Mouse (Mus musculus): Measurements from ENCODE around the gene Syn2. TPM values are rescaled to one million over a fixed set of nuclear protein-coding genes. Genes with fewer than 3 reads are reported as not detected.

Gene Syn2
- polyA plus RNA-seq, 1 experiment from 2014 or later = 2.7 TPM

DNA sequence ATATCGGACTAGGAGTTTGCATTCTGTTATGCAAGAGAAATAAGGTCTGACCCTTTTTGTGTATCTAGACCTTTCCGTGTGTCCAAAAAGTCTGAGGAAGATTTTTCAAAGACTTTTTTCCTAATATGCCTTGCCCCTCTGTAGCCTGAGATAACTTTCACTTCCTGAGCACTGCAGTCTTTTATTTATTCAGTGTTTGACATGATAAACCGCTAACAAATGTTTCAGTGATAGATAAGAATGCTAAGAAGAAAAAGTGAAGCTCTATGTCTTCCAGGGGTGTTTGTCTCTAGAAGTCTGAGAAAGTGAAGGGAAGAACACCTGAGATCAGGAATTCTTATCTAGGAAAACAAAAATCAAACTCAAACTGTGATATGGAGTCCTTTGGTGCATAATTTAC is 66.1 kb downstream of the Syn2 start:
- 57% methylated on average over 3 of the region's 3 CpGs for WGBS
- Histone ChIP-seq H3K4me1 (replicated peaks; ENCODE audit: control insufficient read depth, insufficient read depth, low read length) (no peaks in the 10 kb centered on the region), H3K4me2 (ENCODE audit: low read length) (no peak overlapping the region), H3K27ac (ENCODE audit: low read depth) (no peak overlapping the region), H3K4me3 (ENCODE audit: low read depth, low read length) (no peak overlapping the region), H3K27me3 (replicated peaks; ENCODE audit: control insufficient read depth, insufficient read depth, low read length) (no peaks in the 10 kb centered on the region), H3K36me3 (ENCODE audit: control insufficient read depth, insufficient read depth, low read length) (no peaks in the 10 kb centered on the region), H3K9me3 (ENCODE audit: control insufficient read depth, low read length) (no peaks in the 10 kb centered on the region), H3K9ac (ENCODE audit: low read length) (no peak overlapping the region)
- ATAC-seq (replicated peaks; ENCODE audit: low FRiP score, low TSS enrichment, low read depth) (no peak), DNase-seq (ENCODE audit: low spot score) (no peak)

DNA sequence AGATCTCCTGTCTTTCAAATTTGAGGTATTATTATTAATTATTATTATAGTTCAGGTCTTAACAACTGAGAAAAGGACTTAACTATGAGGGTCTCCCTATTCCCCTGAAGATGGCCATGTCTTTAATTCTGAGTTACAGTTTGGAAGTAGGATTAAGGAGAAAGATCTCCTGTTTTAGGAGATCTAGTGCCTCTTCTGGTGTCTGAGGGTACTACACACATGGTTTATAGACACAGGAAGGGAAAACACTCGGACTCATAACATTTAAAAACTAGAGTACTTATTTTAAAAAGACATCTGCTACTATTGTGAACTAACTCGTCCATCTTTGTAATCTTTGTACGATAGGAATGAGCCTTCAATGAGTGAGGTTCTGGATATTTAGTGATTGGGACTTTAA is 68.3 kb downstream of the Syn2 start:
- no peaks in the 10 kb centered on the region for H3K9me3 ChIP-seq (ENCODE audit: control insufficient read depth, low read length)
- DNase-seq (ENCODE audit: low spot score) (no peak), ATAC-seq (replicated peaks; ENCODE audit: low FRiP score, low TSS enrichment, low read depth) (no peak)
- no peaks in the 10 kb centered on the region for H3K4me1 ChIP-seq (replicated peaks; ENCODE audit: control insufficient read depth, insufficient read depth, low read length)
- H3K27ac ChIP-seq (ENCODE audit: low read depth) = no peak overlapping the region
- H3K27me3 ChIP-seq (replicated peaks; ENCODE audit: control insufficient read depth, insufficient read depth, low read length) = no peaks in the 10 kb centered on the region
- 69% methylated on average over 3 of the region's 3 CpGs for WGBS
- H3K4me3 ChIP-seq (ENCODE audit: low read depth, low read length) = no peak overlapping the region
- no peak overlapping the region for H3K4me2 ChIP-seq (ENCODE audit: low read length)
- no peaks in the 10 kb centered on the region for H3K36me3 ChIP-seq (ENCODE audit: control insufficient read depth, insufficient read depth, low read length)
- no peak overlapping the region for H3K9ac ChIP-seq (ENCODE audit: low read length)

DNA sequence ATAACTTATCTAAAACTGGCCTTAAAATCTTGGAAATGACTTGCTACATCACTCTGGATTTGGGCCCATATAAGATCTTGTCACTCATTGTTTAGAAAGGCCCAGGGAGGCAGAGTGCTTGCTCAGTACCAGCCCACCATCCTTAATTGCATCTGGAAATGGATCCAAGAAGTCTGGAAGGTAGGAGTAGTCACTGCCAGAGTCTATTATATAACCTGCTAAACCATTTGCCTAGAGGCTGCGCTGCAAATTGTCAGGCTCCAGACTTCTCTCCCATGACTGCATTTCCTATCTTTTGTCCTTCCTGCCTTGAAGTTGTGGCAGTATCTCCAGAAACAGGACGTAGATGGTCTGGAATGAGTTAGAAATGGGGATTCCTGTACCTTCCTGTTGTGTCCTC is 75.5 kb downstream of the Syn2 start:
- no peak overlapping the region for H3K9ac ChIP-seq (ENCODE audit: low read length)
- 0 out of 2 replicates have a peak, but pooled peaks cover 5% of the 10 kb centered on the region for H3K4me1 ChIP-seq (replicated peaks; ENCODE audit: control insufficient read depth, insufficient read depth, low read length)
- DNase-seq (ENCODE audit: low spot score) = no peak
- H3K36me3 ChIP-seq (ENCODE audit: control insufficient read depth, insufficient read depth, low read length) = no peaks in the 10 kb centered on the region
- H3K27ac ChIP-seq (ENCODE audit: low read depth) = no peak overlapping the region
- no peaks in the 10 kb centered on the region for H3K27me3 ChIP-seq (replicated peaks; ENCODE audit: control insufficient read depth, insufficient read depth, low read length)
- H3K9me3 ChIP-seq (ENCODE audit: control insufficient read depth, low read length) = no peaks in the 10 kb centered on the region
- WGBS = 58% methylated on average over 2 of the region's 2 CpGs
- no peak overlapping the region for H3K4me2 ChIP-seq (ENCODE audit: low read length)
- ATAC-seq (replicated peaks; ENCODE audit: low FRiP score, low TSS enrichment, low read depth) = no peak
- H3K4me3 ChIP-seq (ENCODE audit: low read depth, low read length) = no peak overlapping the region

DNA sequence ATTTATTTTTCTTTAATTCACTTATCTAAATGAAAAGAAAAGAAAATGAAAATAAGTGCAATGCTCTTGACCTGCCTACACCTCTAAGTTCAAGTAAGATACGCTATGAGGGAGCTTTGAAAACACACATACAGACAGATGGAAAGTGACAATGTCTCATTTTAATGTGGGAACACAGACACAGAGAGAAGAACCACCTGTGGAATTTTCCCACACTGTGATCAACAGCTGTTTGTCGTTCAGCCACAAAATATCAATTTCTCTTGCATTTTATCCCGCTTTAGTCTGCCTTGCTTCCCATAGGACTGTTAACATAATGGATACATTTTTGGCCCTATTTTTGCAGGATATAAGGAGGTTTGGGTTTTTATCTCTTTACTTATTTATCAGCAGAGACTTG is 76.1 kb downstream of the Syn2 start:
- no peaks in the 10 kb centered on the region for H3K9me3 ChIP-seq (ENCODE audit: control insufficient read depth, low read length)
- H3K27ac ChIP-seq (ENCODE audit: low read depth) = no peak overlapping the region
- no peaks in the 10 kb centered on the region for H3K36me3 ChIP-seq (ENCODE audit: control insufficient read depth, insufficient read depth, low read length)
- ATAC-seq (replicated peaks; ENCODE audit: low FRiP score, low TSS enrichment, low read depth) (no peak), DNase-seq (ENCODE audit: low spot score) (no peak)
- 0 out of 2 replicates have a peak, but pooled peaks cover 5% of the 10 kb centered on the region for H3K4me1 ChIP-seq (replicated peaks; ENCODE audit: control insufficient read depth, insufficient read depth, low read length)
- no peak overlapping the region for H3K9ac ChIP-seq (ENCODE audit: low read length)
- 56% methylated on average over 3 of the region's 3 CpGs for WGBS
- no peak overlapping the region for H3K4me2 ChIP-seq (ENCODE audit: low read length)
- H3K4me3 ChIP-seq (ENCODE audit: low read depth, low read length) = no peak overlapping the region
- no peaks in the 10 kb centered on the region for H3K27me3 ChIP-seq (replicated peaks; ENCODE audit: control insufficient read depth, insufficient read depth, low read length)

DNA sequence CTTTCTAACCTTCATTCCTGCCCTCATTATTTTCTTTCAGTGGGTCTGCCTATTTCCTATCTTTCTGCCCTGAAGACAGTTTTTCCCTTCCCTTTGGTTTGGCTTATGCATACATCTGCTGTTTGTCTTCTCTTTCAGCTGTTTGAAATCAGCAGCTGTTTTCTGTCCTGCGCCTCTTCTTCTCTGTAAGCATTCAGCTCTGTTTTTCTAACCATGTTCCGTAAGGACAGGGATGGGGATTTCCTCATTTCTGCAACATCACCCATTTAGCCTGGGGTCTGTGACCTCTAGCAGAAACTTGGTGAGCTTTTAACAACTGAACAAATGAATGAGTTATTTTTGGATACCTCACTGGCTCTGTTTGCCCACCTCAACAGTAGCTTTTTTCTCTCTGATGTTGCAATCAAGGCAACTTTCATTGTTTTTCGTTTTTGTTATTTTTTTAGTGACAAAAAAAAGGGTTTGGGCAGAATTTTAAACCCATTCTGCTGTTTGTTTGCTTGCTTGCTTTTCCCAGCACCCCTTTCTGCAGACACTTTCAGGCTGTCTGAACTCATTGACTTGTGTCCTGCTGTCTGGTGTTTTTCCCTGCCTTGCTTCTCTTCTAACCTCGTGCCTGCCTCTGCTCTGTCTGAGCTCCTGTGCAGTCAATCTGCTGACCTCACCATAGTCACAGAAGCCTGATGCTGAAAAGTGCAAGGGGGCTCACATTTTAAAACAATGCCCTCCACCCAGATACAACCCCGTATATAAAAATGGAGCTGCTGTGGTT is 77.6 kb downstream of the Syn2 start:
- H3K4me3 ChIP-seq (ENCODE audit: low read depth, low read length) = no peak overlapping the region
- H3K27ac ChIP-seq (ENCODE audit: low read depth) = peak overlapping the region; percentile 39; the same call in 1 of the 2 replicates
- DNase-seq (ENCODE audit: low spot score) (no peak), ATAC-seq (replicated peaks; ENCODE audit: low FRiP score, low TSS enrichment, low read depth) (no peak)
- no peak overlapping the region for H3K4me2 ChIP-seq (ENCODE audit: low read length)
- no peaks in the 10 kb centered on the region for H3K27me3 ChIP-seq (replicated peaks; ENCODE audit: control insufficient read depth, insufficient read depth, low read length)
- H3K9ac ChIP-seq (ENCODE audit: low read length) = no peak overlapping the region
- H3K9me3 ChIP-seq (ENCODE audit: control insufficient read depth, low read length) = no peaks in the 10 kb centered on the region
- 34% methylated on average over 5 of the region's 5 CpGs for WGBS
- H3K36me3 ChIP-seq (ENCODE audit: control insufficient read depth, insufficient read depth, low read length) = no peaks in the 10 kb centered on the region
- H3K4me1 ChIP-seq (replicated peaks; ENCODE audit: control insufficient read depth, insufficient read depth, low read length) = 0 out of 2 replicates have a peak, but pooled peaks cover 5% of the 10 kb centered on the region

DNA sequence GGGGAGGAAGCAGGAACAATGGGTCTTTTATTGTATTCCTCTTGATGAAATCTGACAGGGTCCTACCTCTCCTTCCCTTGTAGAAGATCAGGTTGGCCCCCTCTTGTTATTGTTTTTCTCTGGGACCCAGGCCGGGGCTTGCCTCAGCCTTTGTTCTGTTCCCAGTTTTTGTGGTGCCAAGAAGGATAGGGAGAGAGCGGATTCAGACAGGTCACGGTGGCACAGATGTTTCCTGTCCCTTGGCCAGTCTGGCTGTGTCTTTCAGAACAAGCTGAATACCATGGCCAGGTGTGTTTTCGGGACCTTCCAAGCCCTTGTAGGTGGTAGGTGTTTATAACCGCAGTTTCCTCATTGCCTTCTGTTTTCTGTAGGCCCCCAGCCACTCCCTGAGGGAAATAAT is 78.4 kb downstream of the Syn2 start:
- Histone ChIP-seq H3K9me3 (ENCODE audit: control insufficient read depth, low read length) (no peaks in the 10 kb centered on the region), H3K4me2 (ENCODE audit: low read length) (no peak overlapping the region), H3K27ac (ENCODE audit: low read depth) (peak overlapping the region; percentile 4; the same call in 1 of the 2 replicates), H3K27me3 (replicated peaks; ENCODE audit: control insufficient read depth, insufficient read depth, low read length) (no peaks in the 10 kb centered on the region), H3K36me3 (ENCODE audit: control insufficient read depth, insufficient read depth, low read length) (no peaks in the 10 kb centered on the region), H3K4me1 (replicated peaks; ENCODE audit: control insufficient read depth, insufficient read depth, low read length) (0 out of 2 replicates have a peak, but pooled peaks cover 5% of the 10 kb centered on the region), H3K9ac (ENCODE audit: low read length) (no peak overlapping the region), H3K4me3 (ENCODE audit: low read depth, low read length) (no peak overlapping the region)
- WGBS = 50% methylated on average over 5 of the region's 5 CpGs
- no peak for DNase-seq (ENCODE audit: low spot score)
- no peak for ATAC-seq (replicated peaks; ENCODE audit: low FRiP score, low TSS enrichment, low read depth)

DNA sequence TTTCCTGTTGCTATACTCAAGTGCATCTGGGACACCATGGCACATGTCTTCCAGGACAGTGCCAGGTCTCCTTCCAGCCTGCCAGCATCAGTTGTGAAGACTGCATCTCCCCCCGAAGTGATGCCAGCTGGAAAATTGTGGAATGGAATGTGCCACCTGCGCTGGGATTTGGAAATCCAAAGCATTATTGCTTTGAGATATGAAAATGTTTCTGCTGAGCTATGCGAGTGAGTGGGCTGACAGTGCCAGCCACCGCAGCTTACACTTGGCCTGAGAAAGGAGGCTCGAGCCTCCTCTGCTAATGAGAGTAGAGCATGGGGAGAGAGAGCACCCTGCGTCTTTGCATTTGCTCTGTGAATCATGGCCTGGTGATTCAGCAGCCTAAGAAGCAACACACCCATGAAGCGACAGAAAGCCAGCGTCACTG is 86.5 kb downstream of the Syn2 start:
- Histone ChIP-seq H3K27ac (ENCODE audit: low read depth) (no peak overlapping the region), H3K27me3 (replicated peaks; ENCODE audit: control insufficient read depth, insufficient read depth, low read length) (no peaks in the 10 kb centered on the region), H3K4me1 (replicated peaks; ENCODE audit: control insufficient read depth, insufficient read depth, low read length) (no peaks in the 10 kb centered on the region), H3K4me3 (ENCODE audit: low read depth, low read length) (no peak overlapping the region), H3K9ac (ENCODE audit: low read length) (no peak overlapping the region), H3K36me3 (ENCODE audit: control insufficient read depth, insufficient read depth, low read length) (no peaks in the 10 kb centered on the region), H3K4me2 (ENCODE audit: low read length) (no peak overlapping the region), H3K9me3 (ENCODE audit: control insufficient read depth, low read length) (no peaks in the 10 kb centered on the region)
- DNase-seq (ENCODE audit: low spot score) (no peak), ATAC-seq (replicated peaks; ENCODE audit: low FRiP score, low TSS enrichment, low read depth) (no peak)
- WGBS = 79% methylated on average over 8 of the region's 8 CpGs

DNA sequence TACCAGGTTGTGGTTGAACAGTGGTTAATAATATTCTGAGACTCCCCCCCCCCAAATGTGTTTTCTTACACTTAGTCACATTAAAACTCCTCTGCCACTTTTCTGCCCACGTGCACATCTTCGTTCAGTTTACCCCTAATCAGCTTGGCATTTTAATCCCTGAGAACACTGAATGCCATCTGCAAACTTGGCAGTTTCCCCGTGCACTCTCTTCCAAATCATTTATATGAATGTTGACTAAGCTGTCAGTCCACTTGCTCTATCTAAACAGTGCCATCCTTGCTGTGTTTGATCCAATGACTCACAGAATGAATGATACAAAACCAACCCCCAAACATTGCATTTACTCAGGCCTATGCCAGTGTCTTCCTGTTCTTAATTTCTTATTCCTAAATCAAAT is 90.8 kb downstream of the Syn2 start:
- no peaks in the 10 kb centered on the region for H3K36me3 ChIP-seq (ENCODE audit: control insufficient read depth, insufficient read depth, low read length)
- H3K27me3 ChIP-seq (replicated peaks; ENCODE audit: control insufficient read depth, insufficient read depth, low read length) = no peaks in the 10 kb centered on the region
- ATAC-seq (replicated peaks; ENCODE audit: low FRiP score, low TSS enrichment, low read depth) (no peak), DNase-seq (ENCODE audit: low spot score) (no peak)
- 60% methylated on average over 3 of the region's 3 CpGs for WGBS
- no peaks in the 10 kb centered on the region for H3K4me1 ChIP-seq (replicated peaks; ENCODE audit: control insufficient read depth, insufficient read depth, low read length)
- no peak overlapping the region for H3K27ac ChIP-seq (ENCODE audit: low read depth)
- no peaks in the 10 kb centered on the region for H3K9me3 ChIP-seq (ENCODE audit: control insufficient read depth, low read length)
- H3K9ac ChIP-seq (ENCODE audit: low read length) = no peak overlapping the region
- H3K4me2 ChIP-seq (ENCODE audit: low read length) = no peak overlapping the region
- no peak overlapping the region for H3K4me3 ChIP-seq (ENCODE audit: low read depth, low read length)

DNA sequence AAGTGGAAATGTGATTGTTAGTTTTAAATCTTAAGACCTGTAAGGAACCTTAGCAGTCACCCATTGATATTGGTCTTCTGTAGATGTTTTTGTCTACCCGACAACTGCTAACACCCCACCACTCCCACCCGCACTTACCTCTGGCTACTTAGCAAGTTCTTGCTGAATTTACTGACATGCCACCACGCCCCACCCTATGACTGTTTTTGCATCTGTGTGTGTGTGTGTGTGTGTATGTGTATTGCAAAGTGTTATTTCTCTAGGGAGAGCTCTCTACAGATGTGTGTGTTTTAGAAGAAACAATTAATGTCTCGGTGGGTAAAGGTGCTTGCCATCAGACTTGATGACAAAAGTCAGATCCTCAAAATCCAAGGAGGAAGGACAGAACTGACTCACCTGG is 92.3 kb downstream of the Syn2 start, which contains the start of gene Gm17482:
TSS of gene Gm17482 (plus strand) at position 301 of the 400 bp plus-strand sequence.
- Histone ChIP-seq H3K9me3 (ENCODE audit: control insufficient read depth, low read length) (no peaks in the 10 kb centered on the region), H3K4me1 (replicated peaks; ENCODE audit: control insufficient read depth, insufficient read depth, low read length) (no peaks in the 10 kb centered on the region), H3K4me3 (ENCODE audit: low read depth, low read length) (no peak within 1 kb of the TSS), H3K36me3 (ENCODE audit: control insufficient read depth, insufficient read depth, low read length) (no peaks in the 10 kb centered on the region), H3K9ac (ENCODE audit: low read length) (no peak within 1 kb of the TSS), H3K27ac (ENCODE audit: low read depth) (no peak within 1 kb of the TSS), H3K4me2 (ENCODE audit: low read length) (no peak within 1 kb of the TSS), H3K27me3 (replicated peaks; ENCODE audit: control insufficient read depth, insufficient read depth, low read length) (no peaks in the 10 kb centered on the region)
- ATAC-seq (replicated peaks; ENCODE audit: low FRiP score, low TSS enrichment, low read depth) (0 out of 2 replicates have a peak, but pooled peaks have one; percentile 15), DNase-seq (ENCODE audit: low spot score) (no peak)
- 78% methylated on average over 4 of the region's 4 CpGs for WGBS

Data from intestine, embryonic 14.5 days (tissue).